Mouse (Mus musculus): ENCODE results near the gene Lmntd2.

GRCm38 (mm10) chr7:141164850-141165249, 49.0 kb downstream of the Lmntd2 start:
- TF ChIP-seq POLR2AphosphoS2 (IDR thresholded peaks at IDR 0.05; ENCODE audit: insufficient read length, low read depth): no peak
- TF ChIP-seq POLR2A (IDR thresholded peaks at IDR 0.05; ENCODE audit: insufficient read length, low read depth): no peak
- peak; percentile 71 for TF ChIP-seq MAX (IDR thresholded peaks at IDR 0.05; ENCODE audit: low read depth)
- peak; percentile 96 for TF ChIP-seq USF1 (IDR thresholded peaks at IDR 0.05; ENCODE audit: low read depth)
